Mouse (Mus musculus) MEL (cell line): ENCODE results near the gene Ikzf3. TPM values are rescaled to one million over a fixed set of nuclear protein-coding genes. Genes with fewer than 3 reads are reported as not detected.

Experiments used
- DNase-seq: peaks from one replicate; pipeline ENCODE4 v3.0.0; 2011; ENCODE audit warnings: low read depth, low spot score
- H3K27ac ChIP-seq: 2 replicates; pipeline ENCODE4 v1.5.1; 2012; ENCODE audit warnings: low read depth, mild to moderate bottlenecking, control low read depth, low read length, moderate library complexity; ENCODE audit not compliant: control insufficient read depth
- H3K27me3 ChIP-seq, 2 experiments: fragments of 150-350 bp in 1 of 2; sonication (generic) in 1 of 2; 2 replicates each; pipeline ENCODE4 v1.6.1; 2012; ENCODE audit warnings: low read length in 2 of 2, mild to moderate bottlenecking in 2 of 2, improper control_type of control experiment in 1 of 2, moderate library complexity in 1 of 2; ENCODE audit not compliant: insufficient read depth in 2 of 2, control insufficient read depth in 1 of 2
- H3K36me3 ChIP-seq, 2 experiments: 2 replicates each; pipeline ENCODE4 v1.6.1; 2012 to 2014; ENCODE audit warnings: low read length in 2 of 2, improper control_type of control experiment in 1 of 2, inconsistent platforms in 1 of 2, mild to moderate bottlenecking in 1 of 2; ENCODE audit not compliant: insufficient read depth in 2 of 2, control insufficient read depth in 1 of 2
- H3K4me1 ChIP-seq, 2 experiments: fragments of 150-350 bp in 1 of 2; sonication (generic) in 1 of 2; 2 replicates each; pipeline ENCODE4 v1.6.1; 2012; ENCODE audit warnings: low read length in 2 of 2, improper control_type of control experiment in 1 of 2, mild to moderate bottlenecking in 1 of 2; ENCODE audit not compliant: insufficient read depth in 2 of 2, control insufficient read depth in 1 of 2
- H3K4me3 ChIP-seq, 2 experiments: fragments of 150-350 bp in 1 of 2; sonication (generic) in 1 of 2; 2 replicates each; pipeline ENCODE4 v1.5.1; 2012; ENCODE audit warnings: low read depth in 2 of 2, low read length in 2 of 2, mild to moderate bottlenecking in 2 of 2, moderate library complexity in 2 of 2, control low read depth in 1 of 2, improper control_type of control experiment in 1 of 2; ENCODE audit not compliant: control insufficient read depth in 1 of 2, insufficient read depth in 1 of 2
- H3K79me2 ChIP-seq: 2 replicates; pipeline ENCODE4 v1.6.1; 2012; ENCODE audit warnings: mild to moderate bottlenecking, low read length, moderate library complexity; ENCODE audit not compliant: control insufficient read depth, poor library complexity, insufficient read depth
- H3K9ac ChIP-seq: 2 replicates; pipeline ENCODE4 v1.6.1; 2012; ENCODE audit warnings: low read depth, mild to moderate bottlenecking, control low read depth, low read length, moderate library complexity; ENCODE audit not compliant: control insufficient read depth, poor library complexity, severe bottlenecking
- H3K9me3 ChIP-seq: fragments of 150-350 bp; sonication (generic); replicated peaks from 2 replicates; pipeline ENCODE4 v1.6.1; 2012; ENCODE audit warnings: mild to moderate bottlenecking, low read length, improper control_type of control experiment, moderate library complexity; ENCODE audit not compliant: insufficient read depth
- CHD1 ChIP-seq: IDR thresholded peaks from 2 replicates; pipeline ENCODE4 v1.6.1; 2012; ENCODE audit warnings: low read depth, mild to moderate bottlenecking, inconsistent platforms, low read length, improper control_type of control experiment
- CHD2 ChIP-seq: IDR thresholded peaks from 2 replicates; pipeline ENCODE4 v1.6.1; 2011; ENCODE audit warnings: low read length, improper control_type of control experiment
- CTCF ChIP-seq, 3 experiments: IDR thresholded peaks in 2 of 3; conservative IDR thresholded peaks in 1 of 3; 2 replicates each; pipeline ENCODE4 v1.5.1; 2011 to 2012; ENCODE audit warnings: low read length in 3 of 3, low read depth in 2 of 3, mild to moderate bottlenecking in 2 of 3, improper control_type of control experiment in 1 of 3, inconsistent platforms in 1 of 3, mixed read lengths in 1 of 3, moderate library complexity in 1 of 3; ENCODE audit not compliant: control insufficient read depth in 1 of 3, insufficient read depth in 1 of 3, poor library complexity in 1 of 3, severe bottlenecking in 1 of 3
- E2F4 ChIP-seq: IDR thresholded peaks from 2 replicates; pipeline ENCODE4 v1.6.1; 2011; ENCODE audit warnings: low read depth, low read length, improper control_type of control experiment, borderline replicate concordance
- ETS1 ChIP-seq: IDR thresholded peaks from 2 replicates; pipeline ENCODE4 v1.6.1; 2012; ENCODE audit warnings: low read depth, mild to moderate bottlenecking, inconsistent platforms, low read length, improper control_type of control experiment, moderate library complexity
- GATA1 ChIP-seq: IDR thresholded peaks from 2 replicates; pipeline ENCODE4 v1.6.1; 2011; ENCODE audit warnings: low read depth, low read length, improper control_type of control experiment
- HCFC1 ChIP-seq: IDR thresholded peaks from 2 replicates; pipeline ENCODE4 v1.6.1; 2012; ENCODE audit warnings: low read depth, mild to moderate bottlenecking, inconsistent platforms, low read length, improper control_type of control experiment, moderate library complexity
- MAFK ChIP-seq: IDR thresholded peaks from 2 replicates; pipeline ENCODE4 v1.6.1; 2011; ENCODE audit warnings: low read depth, mild to moderate bottlenecking, low read length, improper control_type of control experiment, borderline replicate concordance
- MAX ChIP-seq: IDR thresholded peaks from 2 replicates; pipeline ENCODE4 v1.6.1; 2011; ENCODE audit warnings: low read length, improper control_type of control experiment
- MXI1 ChIP-seq: IDR thresholded peaks from 2 replicates; pipeline ENCODE4 v1.6.1; 2011; ENCODE audit warnings: mild to moderate bottlenecking, low read depth, low read length, improper control_type of control experiment
- MYC ChIP-seq: IDR thresholded peaks from 2 replicates; pipeline ENCODE4 v1.6.1; 2011; ENCODE audit warnings: low read depth, mild to moderate bottlenecking, low read length, improper control_type of control experiment, moderate library complexity
- SIN3A ChIP-seq: IDR thresholded peaks from 2 replicates; pipeline ENCODE4 v1.6.1; 2012; ENCODE audit warnings: low read length, improper control_type of control experiment, inconsistent platforms
- SMC3 ChIP-seq: IDR thresholded peaks from 2 replicates; pipeline ENCODE4 v1.6.1; 2011; ENCODE audit warnings: low read depth, low read length, improper control_type of control experiment
- TAL1 ChIP-seq: IDR thresholded peaks from 2 replicates; pipeline ENCODE4 v1.6.1; 2012; ENCODE audit warnings: mild to moderate bottlenecking, inconsistent platforms, low read length, moderate library complexity, mixed read lengths
- TCF12 ChIP-seq: IDR thresholded peaks from 2 replicates; pipeline ENCODE4 v1.6.1; 2014; ENCODE audit warnings: low read depth, mild to moderate bottlenecking, inconsistent platforms, low read length, improper control_type of control experiment, moderate library complexity
- UBTF ChIP-seq: IDR thresholded peaks from 2 replicates; pipeline ENCODE4 v1.6.1; 2012; ENCODE audit warnings: low read depth, mild to moderate bottlenecking, inconsistent platforms, low read length, improper control_type of control experiment, moderate library complexity, borderline replicate concordance; ENCODE audit not compliant: insufficient read depth
- USF2 ChIP-seq, 2 experiments: IDR thresholded peaks; 2 replicates each; pipeline ENCODE4 v1.6.1; 2011 to 2012; ENCODE audit warnings: improper control_type of control experiment in 2 of 2, low read length in 2 of 2, borderline replicate concordance in 1 of 2, inconsistent platforms in 1 of 2, low read depth in 1 of 2, mild to moderate bottlenecking in 1 of 2; ENCODE audit not compliant: insufficient read depth in 1 of 2
- ZC3H11A ChIP-seq: IDR thresholded peaks from 2 replicates; pipeline ENCODE4 v1.6.1; 2012; ENCODE audit warnings: low read depth, mild to moderate bottlenecking, inconsistent platforms, low read length, improper control_type of control experiment
- ZMIZ1 ChIP-seq: IDR thresholded peaks from 2 replicates; pipeline ENCODE4 v1.6.1; 2012; ENCODE audit warnings: low read depth, mild to moderate bottlenecking, inconsistent platforms, low read length, improper control_type of control experiment, moderate library complexity
- polyA plus RNA-seq, 2 experiments: library from polyadenylated mRNA; stranded (reverse) in 1 of 2; unstranded in 1 of 2; fragments of >175 nt in 1 of 2; fragments of >200 nt in 1 of 2; gene quantifications; 2 replicates each; pipeline versions ENCODE4 v1.2.1 to v1.2.4; 2012; ENCODE audit warnings: low replicate concordance in 2 of 2, low read depth in 1 of 2; ENCODE audit not compliant: insufficient read length in 2 of 2, insufficient read depth in 1 of 2, missing spikeins in 1 of 2
- total RNA-seq: library from RNA; depleted of rRNA; stranded (reverse); fragments of 300-350 nt; gene quantifications from 2 replicates; pipeline ENCODE4 v1.2.3, GENCODE M21; 2012

The Ikzf3 gene
- total and polyA plus RNA-seq, 3 experiments, result 0.12 TPM; not detected in 2

- Histone ChIP-seq H3K79me2 (no peaks in the 10 kb centered on the region; the same call in 1 of the 2 replicates), H3K27ac (no peak overlapping the region), H3K36me3 (no peaks in the 10 kb centered on the region), H3K4me1 (peaks cover 2 to 5% of the 10 kb centered on the region in 2 experiments; a peak in 1 of 4 replicates), H3K9ac (no peak overlapping the region), H3K4me3 (no peak overlapping the region), H3K9me3 (no peaks in the 10 kb centered on the region), H3K27me3 (peaks cover 0 to 6% of the 10 kb centered on the region in 2 experiments; a peak in 2 of 4 replicates)
- no peak for DNase-seq
- TF ChIP-seq MYC (no peak), USF2 (IDR thresholded peaks at IDR 0.05; ENCODE audit: borderline replicate concordance in 1 of 2, insufficient read depth in 1 of 2, low read depth in 1 of 2, low read length in 2 of 2) (no peak), ETS1 (no peak), UBTF (no peak), SIN3A (no peak), MXI1 (no peak), CTCF (IDR thresholded peaks at IDR 0.05 in 2 of 3, conservative IDR thresholded peaks at IDR 0.05 in 1 of 3; ENCODE audit: control insufficient read depth in 1 of 3, insufficient read depth in 1 of 3, low read depth in 2 of 3, low read length in 3 of 3, poor library complexity in 1 of 3, severe bottlenecking in 1 of 3) (no peak), TAL1 (no peak), MAFK (no peak), CHD2 (no peak), TCF12 (no peak), MAX (no peak), CHD1 (no peak), ZC3H11A (no peak), E2F4 (no peak)
These were observed 110.1 kb downstream of the Ikzf3 start for GRCm38 (mm10) chr11:98435723-98436122.

- no peak for TF ChIP-seq SMC3
- no peak for TF ChIP-seq GATA1
- peak; percentile 65 for TF ChIP-seq HCFC1
- TF ChIP-seq ZMIZ1, result no peak
- Histone ChIP-seq H3K4me1 (no peaks in the 10 kb centered on the region), H3K27me3 (peaks cover under 1 to 8% of the 10 kb centered on the region in 2 experiments; a peak in 3 of 4 replicates), H3K9me3 (no peaks in the 10 kb centered on the region), H3K79me2 (no peaks in the 10 kb centered on the region), H3K27ac (no peak overlapping the region), H3K4me3 (no peak overlapping the region), H3K9ac (no peak overlapping the region), H3K36me3 (no peaks in the 10 kb centered on the region)
- DNase-seq, result no peak
These were observed 113.9 kb downstream of the Ikzf3 start for GRCm38 (mm10) chr11:98431743-98432502.
